Comparison of ENCODE assay signal across 14 mouse cellular contexts in the genomic region with DNA sequence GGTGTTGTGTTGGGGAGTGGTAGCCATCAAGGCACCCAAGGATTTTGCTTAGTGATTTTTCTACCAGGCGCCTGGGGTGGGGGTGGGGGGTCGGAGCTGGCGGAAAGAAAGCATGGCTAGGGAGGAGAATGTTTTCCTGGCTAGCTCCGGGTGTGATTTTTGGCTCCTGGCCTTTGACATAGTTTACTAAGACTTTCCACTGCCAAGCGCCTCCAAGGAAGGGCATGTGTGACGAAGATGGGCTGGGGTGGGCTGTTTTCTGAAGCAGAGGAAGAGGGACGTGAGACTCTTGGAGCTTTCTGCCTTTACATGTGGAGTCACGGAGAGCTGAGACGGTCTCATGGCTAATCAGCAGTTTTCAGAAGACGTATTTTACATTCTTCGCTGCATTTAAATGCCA.
DNase-seq lines count a peak whose midpoint lies in the region; ATAC-seq lines count a peak whose summit lies in the region.
"Had no signal": no experiment of that assay in that cellular context is flagged by ENCODE, and none has a peak within 500 bp of the region (broad histone marks: within the 10 kb centered on the region; RNA-seq: fewer than 3 reads in every experiment).

No protein-coding gene starts in this region.

- H3K36me3 ChIP-seq in limb, embryonic 13.5 days, result no peaks in the 10 kb centered on the region
- no peaks in the 10 kb centered on the region for H3K36me3 ChIP-seq in limb, embryonic 10.5 days
- no peaks in the 10 kb centered on the region for H3K36me3 ChIP-seq in heart, embryonic 12.5 days
- H3K36me3 ChIP-seq: neural tube, embryonic 15.5 days had no signal

- H3K4me2 ChIP-seq in limb, embryonic 13.5 days (replicated peaks), result peak overlapping the region; percentile 16; the same call in 1 of the 2 replicates
- H3K4me2 ChIP-seq in heart, embryonic 12.5 days, result no peak overlapping the region
- H3K4me2 ChIP-seq: liver, embryonic 11.5 days; neural tube, embryonic 15.5 days had no signal

- peak overlapping the region; percentile 65; the same call in 1 of the 2 replicates for H3K27ac ChIP-seq in limb, embryonic 13.5 days
- no peak overlapping the region for H3K27ac ChIP-seq in limb, embryonic 10.5 days
- peak overlapping the region; percentile 53 for H3K27ac ChIP-seq in heart, embryonic 12.5 days (ENCODE audit: poor library complexity, severe bottlenecking)
- H3K27ac ChIP-seq: layer of hippocampus, adult 2 months; neural tube, embryonic 15.5 days had no signal

- DNase-seq in limb, embryonic 10.5 days (ENCODE audit: low spot score), result no peak
- DNase-seq in lung, adult 18-20 months, result peak; percentile 55 to 76
- no peak for DNase-seq in layer of hippocampus, adult 8-10 months (ENCODE audit: low spot score in 2 of 2)
- DNase-seq in frontal cortex, postnatal 25 days (ENCODE audit: low spot score in 2 of 2), result no peak
- DNase-seq: cerebellum, adult 18-20 months; midbrain, embryonic 14.5 days; thymus, postnatal 14 days had no signal

- H3K4me3 ChIP-seq in limb, embryonic 13.5 days, result no peak overlapping the region
- no peak overlapping the region for H3K4me3 ChIP-seq in limb, embryonic 10.5 days
- H3K4me3 ChIP-seq in heart, embryonic 12.5 days, result no peak overlapping the region
- H3K4me3 ChIP-seq: layer of hippocampus, adult 2 months; neural tube, embryonic 15.5 days had no signal

- WGBS in limb, embryonic 13.5 days, result 46% methylated on average over 11 of the region's 11 CpGs
- 71% methylated on average over 11 of the region's 11 CpGs for WGBS in limb, embryonic 10.5 days
- WGBS in heart, embryonic 12.5 days, result 40% methylated on average over 11 of the region's 11 CpGs

- no peaks in the 10 kb centered on the region for H3K9me3 ChIP-seq in limb, embryonic 13.5 days
- no peaks in the 10 kb centered on the region for H3K9me3 ChIP-seq in limb, embryonic 10.5 days (replicated peaks)
- H3K9me3 ChIP-seq in heart, embryonic 12.5 days (replicated peaks), result no peaks in the 10 kb centered on the region
- H3K9me3 ChIP-seq: neural tube, embryonic 15.5 days had no signal

- no peak overlapping the region for H3K9ac ChIP-seq in limb, embryonic 13.5 days
- no peak overlapping the region for H3K9ac ChIP-seq in heart, embryonic 12.5 days
- H3K9ac ChIP-seq: neural tube, embryonic 15.5 days had no signal

- H3K4me1 ChIP-seq in limb, embryonic 13.5 days, result peaks cover 35% of the 10 kb centered on the region
- H3K4me1 ChIP-seq in limb, embryonic 10.5 days, result peaks cover 10% of the 10 kb centered on the region; the same call in 1 of the 2 replicates
- peaks cover 20% of the 10 kb centered on the region for H3K4me1 ChIP-seq in heart, embryonic 12.5 days (replicated peaks)

- peak; percentile 73 for ATAC-seq in limb, embryonic 13.5 days (ENCODE audit: low FRiP score, low read depth)
- peak; percentile 54 for ATAC-seq in heart, embryonic 12.5 days (ENCODE audit: insufficient number of reproducible peaks, low FRiP score)
- no peak for ATAC-seq in erythroid progenitor cell, adult 5-6 weeks (replicated peaks; ENCODE audit: low FRiP score, poor library complexity, severe bottlenecking)
- ATAC-seq: activated CD4-positive, CD25-positive, alpha-beta regulatory T cell, adult 4 months had no signal

- H3K27me3 ChIP-seq in limb, embryonic 13.5 days, result no peaks in the 10 kb centered on the region
- no peaks in the 10 kb centered on the region for H3K27me3 ChIP-seq in limb, embryonic 10.5 days (ENCODE audit: low read depth, poor library complexity, severe bottlenecking)
- H3K27me3 ChIP-seq in heart, embryonic 12.5 days (replicated peaks), result no peaks in the 10 kb centered on the region
- H3K27me3 ChIP-seq: neural tube, embryonic 15.5 days had no signal

Comparison
In these comparisons a context has a peak if more than half of its experiments do, and no peak if none do; other contexts are left out.
1. DNase-seq: peak in lung, adult 18-20 months (2 of 2); none in limb, embryonic 10.5 days (single experiment), layer of hippocampus, adult 8-10 months (0 of 2) and frontal cortex, postnatal 25 days (0 of 2).